Mouse (Mus musculus): Measurements from ENCODE around the gene Hoxa7. TPM values are rescaled to one million over a fixed set of nuclear protein-coding genes. Genes with fewer than 3 reads are reported as not detected.

Gene Hoxa7
- total RNA-seq, 2 experiments from 2014 or later = not detected

- no peak for DNase-seq (ENCODE audit: low spot score in 2 of 2)
Measured at GRCm38 (mm10) chr6:52213119-52213986, 8.3 kb downstream of the Hoxa7 start, which contains the start of the genes Hoxa3 and Gm28308. TSS of gene Hoxa3 (minus strand) at chr6:52213336. TSS of gene Gm28308 (minus strand) at chr6:52213339.

GRCm38 (mm10) chr6:52212556-52213118, 9.0 kb downstream of the Hoxa7 start:
- DNase-seq (ENCODE audit: low spot score in 2 of 2) = no peak

- DNase-seq (ENCODE audit: low spot score in 2 of 2) = no peak
Measured at GRCm38 (mm10) chr6:52211961-52212360, 9.7 kb downstream of the Hoxa7 start.

- peak; percentile 53 to 59 for DNase-seq (ENCODE audit: low spot score in 2 of 2)
Measured at GRCm38 (mm10) chr6:52211170-52211935, 10.3 kb downstream of the Hoxa7 start.

- no peak for DNase-seq (ENCODE audit: low spot score in 2 of 2)
Measured at GRCm38 (mm10) chr6:52209685-52210046, 12.0 kb downstream of the Hoxa7 start.

- no peak for DNase-seq (ENCODE audit: low spot score in 2 of 2)
Measured at GRCm38 (mm10) chr6:52208868-52209684, 12.6 kb downstream of the Hoxa7 start.

GRCm38 (mm10) chr6:52208072-52208867, 13.4 kb downstream of the Hoxa7 start, which contains the start of gene Hoxa6:
TSS of gene Hoxa6 (minus strand) at chr6:52208722.
- no peak for DNase-seq (ENCODE audit: low spot score in 2 of 2)

GRCm38 (mm10) chr6:52207684-52207976, 14.0 kb downstream of the Hoxa7 start:
- no peak for DNase-seq (ENCODE audit: low spot score in 2 of 2)

- no peak for DNase-seq (ENCODE audit: low spot score in 2 of 2)
Measured at GRCm38 (mm10) chr6:52206882-52207683, 14.6 kb downstream of the Hoxa7 start.

GRCm38 (mm10) chr6:52205638-52206621, 15.7 kb downstream of the Hoxa7 start:
- no peak for DNase-seq (ENCODE audit: low spot score in 2 of 2)

- no peak for DNase-seq (ENCODE audit: low spot score in 2 of 2)
Measured at GRCm38 (mm10) chr6:52205221-52205620, 16.4 kb downstream of the Hoxa7 start.

- DNase-seq (ENCODE audit: low spot score in 2 of 2) = no peak
Measured at GRCm38 (mm10) chr6:52204050-52204752, 17.5 kb downstream of the Hoxa7 start, which contains the start of gene Hoxa5. TSS of gene Hoxa5 (minus strand) at chr6:52204587.

- DNase-seq (ENCODE audit: low spot score in 2 of 2) = no peak
Measured at GRCm38 (mm10) chr6:52203371-52204049, 18.1 kb downstream of the Hoxa7 start.

GRCm38 (mm10) chr6:52203121-52203370, 18.6 kb downstream of the Hoxa7 start:
- no peak for DNase-seq (ENCODE audit: low spot score in 2 of 2)

- DNase-seq (ENCODE audit: low spot score in 2 of 2) = no peak
Measured at GRCm38 (mm10) chr6:52202362-52203120, 19.1 kb downstream of the Hoxa7 start.

GRCm38 (mm10) chr6:52201269-52201668, 20.4 kb downstream of the Hoxa7 start:
- no peak for DNase-seq (ENCODE audit: low spot score in 2 of 2)

Measured in left cerebral cortex, adult 18-20 months (tissue).